Mouse (Mus musculus) small intestine, adult 2 months (tissue): ENCODE results near the gene Fnbp1l. TPM values are rescaled to one million over a fixed set of nuclear protein-coding genes. Genes with fewer than 3 reads are reported as not detected.
A peak's percentile ranks its signal among the peaks of the same experiment; 100 is the strongest.

Source experiments
- H3K27ac ChIP-seq: fragments of 200-500 bp; 2 replicates; pipeline ENCODE4 v1.5.1; 2012; ENCODE audit warnings: low read depth, low read length, control low read depth, inconsistent platforms; ENCODE audit not compliant: insufficient read depth
- H3K27me3 ChIP-seq: fragments of 200-500 bp; 2 replicates; pipeline ENCODE4 v1.6.1; 2012; ENCODE audit warnings: mild to moderate bottlenecking, moderate library complexity, low read length, inconsistent platforms; ENCODE audit not compliant: control insufficient read depth, insufficient read depth
- H3K36me3 ChIP-seq: fragments of 200-500 bp; 2 replicates; pipeline ENCODE4 v1.6.1; 2012; ENCODE audit warnings: mild to moderate bottlenecking, low read length, control low read depth, inconsistent platforms; ENCODE audit not compliant: control insufficient read depth, insufficient read depth
- H3K4me1 ChIP-seq: fragments of 200-500 bp; 2 replicates; pipeline ENCODE4 v1.6.1; 2012; ENCODE audit warnings: low read length, inconsistent platforms, mixed read lengths; ENCODE audit not compliant: control insufficient read depth, insufficient read depth, insufficient read length
- H3K4me3 ChIP-seq: fragments of 200-500 bp; 2 replicates; pipeline ENCODE4 v1.5.1; 2012; ENCODE audit warnings: low read depth, mild to moderate bottlenecking, control low read depth, inconsistent platforms, low read length, moderate library complexity
- CTCF ChIP-seq: fragments of 200-500 bp; IDR thresholded peaks from 2 replicates; pipeline ENCODE4 v1.5.1; 2012; ENCODE audit warnings: low read depth, mild to moderate bottlenecking, control low read depth, inconsistent platforms, low read length, moderate library complexity, mixed read lengths; ENCODE audit not compliant: insufficient replicate concordance, insufficient read length; ENCODE audit errors: extremely low read depth
- POLR2A ChIP-seq: fragments of 200-500 bp; IDR thresholded peaks from 2 replicates; pipeline ENCODE4 v1.6.1; 2012; ENCODE audit warnings: low read depth, mild to moderate bottlenecking, control low read depth, inconsistent platforms, low read length, moderate library complexity
- WGBS: fragments of 180-500 bp; shearing (Covaris S2); methylation state at CpG from one replicate; pipeline ENCODE4 v1.1.7; 2018; 5-methylcytosine and 5-hydroxymethylcytosine counted together
- polyA plus RNA-seq: library from polyadenylated mRNA; depleted of rRNA; stranded (reverse); fragments of >200 nt; gene quantifications from 2 replicates; pipeline ENCODE4 v1.2.3, GENCODE M21; 2012; rRNA removed

Fnbp1l gene
- 3.1 and 9.0 TPM in 2 replicates for polyA plus RNA-seq

DNA sequence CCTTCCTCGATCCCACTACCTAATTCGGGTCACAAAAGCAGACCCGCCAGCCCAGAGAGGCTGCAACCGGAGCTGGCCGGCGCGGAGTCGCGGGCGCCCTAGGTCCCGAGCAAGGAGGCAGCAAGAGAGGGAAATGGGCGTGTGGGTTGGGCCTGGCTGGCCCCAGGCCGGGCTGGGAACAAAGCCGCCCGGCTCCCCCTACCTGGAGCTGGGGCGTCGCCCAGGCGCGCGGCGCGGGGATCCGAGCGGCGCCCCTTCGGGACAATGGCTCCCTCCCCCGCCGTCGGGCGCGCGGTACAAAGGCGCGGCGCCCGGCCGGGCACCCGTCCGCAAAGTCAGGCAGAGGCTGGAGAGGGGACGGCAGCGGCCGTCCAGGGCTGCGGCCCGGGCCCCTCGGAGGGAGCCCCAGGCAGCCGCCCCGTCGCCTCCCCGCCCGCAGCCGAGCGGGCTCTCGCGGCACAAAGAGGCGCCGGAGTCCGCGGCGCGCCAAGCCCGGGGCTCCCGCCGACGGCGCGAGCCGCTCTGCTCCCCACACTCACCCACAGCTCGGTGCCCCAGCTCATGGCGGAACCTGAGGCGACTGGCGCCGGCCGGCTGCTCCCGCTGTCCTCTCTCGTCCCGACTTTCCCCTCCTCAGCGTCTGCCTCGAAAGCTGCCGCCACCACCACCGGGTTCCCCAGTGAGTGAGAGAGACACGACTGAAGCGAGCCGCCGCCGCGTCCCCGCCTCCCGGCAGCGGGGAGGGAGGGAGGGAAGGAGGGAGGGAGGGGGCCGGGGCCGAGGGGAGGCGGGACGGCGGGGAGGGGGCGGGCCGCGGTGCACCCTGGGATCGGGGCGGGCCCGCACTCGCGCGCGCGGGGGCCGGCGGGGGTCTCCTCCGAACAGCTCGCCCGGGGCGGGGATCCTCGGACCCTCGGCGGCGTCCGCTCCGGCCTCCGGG, at the start of gene Fnbp1l:
Gene Fnbp1l (minus strand): TSS at position 725 of the 940 bp plus-strand sequence.
- Histone ChIP-seq H3K4me3 (peak within 1 kb of the TSS; percentile 88), H3K27me3 (no peaks in the 10 kb centered on the region), H3K27ac (peak within 1 kb of the TSS; percentile 99), H3K4me1 (peaks cover 5% of the 10 kb centered on the region; the same call in 1 of the 2 replicates), H3K36me3 (no peaks in the 10 kb centered on the region)
- TF ChIP-seq CTCF (no peak), POLR2A (peak; percentile 91)
- WGBS, result under 1% methylated on average over 112 of the region's 118 CpGs

GRCm38 (mm10) chr3:122660795-122661194, 41.3 kb upstream of the Fnbp1l start:
- H3K4me3 ChIP-seq, result no peak overlapping the region
- H3K27ac ChIP-seq, result no peak overlapping the region
- H3K27me3 ChIP-seq, result no peaks in the 10 kb centered on the region
- 75% methylated on average over 2 of the region's 2 CpGs for WGBS
- TF ChIP-seq POLR2A (no peak), CTCF (no peak)
- H3K4me1 ChIP-seq, result peaks cover 2% of the 10 kb centered on the region; the same call in 1 of the 2 replicates
- no peaks in the 10 kb centered on the region for H3K36me3 ChIP-seq

DNA sequence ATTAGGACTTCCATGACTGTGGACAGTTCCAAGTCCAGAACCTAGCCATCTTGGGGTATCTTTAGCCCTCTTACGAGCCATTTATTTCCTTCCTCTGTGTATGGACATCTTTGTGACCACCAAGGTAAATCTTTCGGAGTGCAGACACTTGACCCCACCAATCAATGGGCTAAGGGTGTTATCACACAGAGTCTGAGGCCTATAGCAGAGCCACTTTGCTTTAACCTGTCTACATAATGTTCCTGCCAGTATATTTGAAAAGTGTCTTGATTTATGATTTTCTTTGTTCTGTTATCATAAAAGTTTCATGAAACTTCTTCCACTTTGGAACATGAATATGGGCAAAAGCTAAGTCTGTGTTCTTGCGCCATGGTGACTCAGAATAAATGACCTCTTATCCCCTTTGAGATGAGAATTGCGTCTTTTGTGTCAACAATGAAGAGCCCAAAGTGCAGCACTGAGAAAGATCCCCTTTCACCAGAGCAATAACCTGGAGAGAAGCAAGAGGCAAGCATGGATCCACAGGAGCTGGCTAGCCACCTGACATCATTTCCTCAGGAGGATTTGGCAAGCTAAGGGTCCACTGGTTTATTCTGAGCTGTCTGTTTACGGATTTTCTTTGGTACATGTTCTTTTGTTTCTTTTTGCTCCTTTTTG, 39.9 kb upstream of the Fnbp1l start:
- no peaks in the 10 kb centered on the region for H3K36me3 ChIP-seq
- 53% methylated on average over 5 of the region's 5 CpGs for WGBS
- H3K27me3 ChIP-seq, result no peaks in the 10 kb centered on the region
- TF ChIP-seq POLR2A (no peak), CTCF (no peak)
- H3K4me3 ChIP-seq, result no peak overlapping the region
- peaks cover 2% of the 10 kb centered on the region; the same call in 1 of the 2 replicates for H3K4me1 ChIP-seq
- H3K27ac ChIP-seq, result no peak overlapping the region

- TF ChIP-seq POLR2A (no peak), CTCF (no peak)
- H3K27ac ChIP-seq, result no peak overlapping the region
- H3K36me3 ChIP-seq, result no peaks in the 10 kb centered on the region
- 61% methylated on average over 13 of the region's 13 CpGs for WGBS
- no peaks in the 10 kb centered on the region for H3K27me3 ChIP-seq
- no peak overlapping the region for H3K4me3 ChIP-seq
- H3K4me1 ChIP-seq, result no peaks in the 10 kb centered on the region
Observed at GRCm38 (mm10) chr3:122647195-122647837, 27.8 kb upstream of the Fnbp1l start.

- H3K27me3 ChIP-seq, result no peaks in the 10 kb centered on the region
- no peak overlapping the region for H3K27ac ChIP-seq
- no peaks in the 10 kb centered on the region for H3K36me3 ChIP-seq
- TF ChIP-seq POLR2A (no peak), CTCF (no peak)
- no peak overlapping the region for H3K4me3 ChIP-seq
- peaks cover 4% of the 10 kb centered on the region; the same call in 1 of the 2 replicates for H3K4me1 ChIP-seq
Observed at GRCm38 (mm10) chr3:122640286-122640685, 20.8 kb upstream of the Fnbp1l start.

DNA sequence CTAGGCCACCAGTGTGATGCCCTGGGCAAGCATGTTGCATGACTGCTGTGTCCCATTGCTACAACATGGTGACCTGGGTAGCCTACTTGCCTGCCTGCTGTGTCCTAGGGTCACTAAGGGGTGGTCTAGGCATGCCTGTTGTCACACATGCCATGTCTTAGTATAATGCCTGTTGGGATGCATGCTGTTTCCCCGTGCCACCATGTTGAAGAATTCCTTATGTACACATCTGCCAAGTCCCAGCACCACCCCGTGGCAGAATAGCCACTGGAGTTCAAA, 19.6 kb upstream of the Fnbp1l start:
- Histone ChIP-seq H3K4me1 (peaks cover 5% of the 10 kb centered on the region; the same call in 1 of the 2 replicates), H3K36me3 (no peaks in the 10 kb centered on the region), H3K27me3 (no peaks in the 10 kb centered on the region), H3K27ac (no peak overlapping the region), H3K4me3 (no peak overlapping the region)
- WGBS, result 67% methylated on average over 2 of the region's 2 CpGs
- no peak for TF ChIP-seq CTCF
- no peak for TF ChIP-seq POLR2A

- WGBS, result 33% methylated on average over 14 of the region's 14 CpGs
- TF ChIP-seq POLR2A (no peak), CTCF (peak; percentile 100; the same call in 1 of the 2 replicates)
- H3K4me3 ChIP-seq, result no peak overlapping the region
Observed at GRCm38 (mm10) chr3:122638329-122639196, 19.0 kb upstream of the Fnbp1l start.

More at GRCm38 (mm10) chr3:122638329-122639196, 19.0 kb upstream of the Fnbp1l start:
- no peaks in the 10 kb centered on the region for H3K27me3 ChIP-seq
- no peak overlapping the region for H3K27ac ChIP-seq
- no peaks in the 10 kb centered on the region for H3K36me3 ChIP-seq
- H3K4me1 ChIP-seq, result peaks cover 5% of the 10 kb centered on the region; the same call in 1 of the 2 replicates
